Mouse (Mus musculus) liver, adult 2 months (tissue): ENCODE measurements around the gene Nhlh1.

Experiments used
- CTCF ChIP-seq: fragments of 200-500 bp; IDR thresholded peaks from 2 replicates; pipeline ENCODE4 v1.5.1; 2011; ENCODE audit warnings: low read depth, low read length, control low read depth
- POLR2A ChIP-seq: fragments of 200-500 bp; IDR thresholded peaks from 2 replicates; pipeline ENCODE4 v1.6.1; 2011; ENCODE audit warnings: low read length, control low read depth; ENCODE audit not compliant: insufficient read depth; ENCODE audit errors: extremely low read depth

- TF ChIP-seq CTCF: no peak
- no peak for TF ChIP-seq POLR2A
Observed at GRCm38 (mm10) chr1:172077981-172078380, 20.6 kb upstream of the Nhlh1 start.
